Mouse (Mus musculus): Measurements from ENCODE around the gene Gm44502.

DNA sequence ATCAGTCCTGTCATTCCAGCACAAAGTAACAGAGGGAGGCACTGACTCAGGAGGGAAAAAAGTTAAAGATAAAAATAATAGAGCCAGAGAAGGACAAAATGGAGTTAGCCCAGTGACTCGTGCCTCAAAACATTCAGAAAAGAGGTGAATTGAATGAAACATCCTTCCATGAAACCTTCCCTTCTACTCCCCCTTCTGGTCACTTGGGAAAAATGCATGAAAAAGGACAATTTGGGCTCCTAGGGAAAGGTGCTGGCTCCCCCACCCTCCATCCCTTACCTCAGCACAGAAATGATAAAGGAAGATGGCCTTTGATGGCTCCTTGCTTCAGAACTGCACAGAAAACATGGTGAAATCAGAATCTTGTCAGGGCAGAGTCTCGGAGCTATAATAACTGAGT lies 39.1 kb upstream of the Gm44502 start:
- TF ChIP-seq CTCF (IDR thresholded peaks at IDR 0.05; ENCODE audit: control insufficient read depth, insufficient read depth, insufficient read length): peak; percentile 39
- TF ChIP-seq MAX (IDR thresholded peaks at IDR 0.05): no peak
- TF ChIP-seq MYOD1 (IDR thresholded peaks at IDR 0.05; ENCODE audit: control insufficient read depth, insufficient read length, low read depth): no peak
